Mouse (Mus musculus): Measurements from ENCODE around the gene Psmd6.

DNA sequence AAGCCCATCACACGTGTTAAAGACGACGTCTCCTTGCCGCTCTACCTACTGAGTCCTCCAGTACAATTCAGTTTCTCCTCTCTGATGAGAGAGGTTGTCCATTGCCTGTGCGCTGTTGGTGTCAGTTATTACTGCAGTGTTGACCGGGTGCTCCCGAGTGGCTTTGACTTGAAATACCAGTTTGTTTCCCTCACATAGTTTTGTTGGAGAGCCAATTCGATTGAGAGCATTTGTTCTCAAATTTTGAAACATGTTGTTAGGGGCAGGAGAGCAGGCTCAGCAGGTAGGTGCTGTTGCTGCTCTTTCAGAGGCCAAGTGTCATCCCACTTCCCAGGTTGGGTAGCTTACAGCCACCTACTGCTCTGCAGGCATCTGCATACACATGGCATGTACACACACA, 37.0 kb downstream of the Psmd6 start:
- no peak for TF ChIP-seq MAX (IDR thresholded peaks at IDR 0.05; ENCODE audit: low read length)
- TF ChIP-seq POLR2A (IDR thresholded peaks at IDR 0.05; ENCODE audit: control insufficient read depth in 1 of 2, insufficient read depth in 1 of 2, low read depth in 1 of 2, low read length in 2 of 2, poor library complexity in 1 of 2) = no peak
- no peak for TF ChIP-seq MYB (IDR thresholded peaks at IDR 0.05; ENCODE audit: low read depth, low read length)
- no peak for TF ChIP-seq POLR2AphosphoS2 (IDR thresholded peaks at IDR 0.05; ENCODE audit: low read length)
- no peak for TF ChIP-seq CTCF (IDR thresholded peaks at IDR 0.05 in 2 of 3, conservative IDR thresholded peaks at IDR 0.05 in 1 of 3; ENCODE audit: control insufficient read depth in 1 of 3, insufficient read depth in 1 of 3, low read depth in 2 of 3, low read length in 3 of 3, poor library complexity in 1 of 3, severe bottlenecking in 1 of 3)
- no peak for TF ChIP-seq MEF2A (IDR thresholded peaks at IDR 0.05; ENCODE audit: extremely low read depth, insufficient replicate concordance, low read depth, low read length, poor library complexity, severe bottlenecking)
- no peak for TF ChIP-seq MXI1 (IDR thresholded peaks at IDR 0.05; ENCODE audit: low read depth, low read length)
- no peak for TF ChIP-seq TBP (IDR thresholded peaks at IDR 0.05; ENCODE audit: low read depth, low read length)
- no peak for TF ChIP-seq ELF1 (IDR thresholded peaks at IDR 0.05; ENCODE audit: low read depth, low read length)
- no peak for TF ChIP-seq ZKSCAN1 (IDR thresholded peaks at IDR 0.05; ENCODE audit: low read depth, low read length)
- TF ChIP-seq GABPA (IDR thresholded peaks at IDR 0.05; ENCODE audit: low read depth, low read length) = no peak
- TF ChIP-seq USF1 (IDR thresholded peaks at IDR 0.05; ENCODE audit: low read depth, low read length) = no peak
- TF ChIP-seq JUND (IDR thresholded peaks at IDR 0.05; ENCODE audit: low read depth, low read length) = no peak
- no peak for TF ChIP-seq E2F4 (IDR thresholded peaks at IDR 0.05; ENCODE audit: borderline replicate concordance, low read depth, low read length)
